Mouse (Mus musculus) ES-Bruce4 (cell line): Measurements from ENCODE around the gene Olfr723. TPM values are rescaled to one million over a fixed set of nuclear protein-coding genes. Genes with fewer than 3 reads are reported as not detected.
"Not testable (repeated sequence)": the region's sequence is repeated elsewhere in the genome, so short reads cannot be mapped to it uniquely, and the experiment has no call there.

Experiments used
- H3K27ac ChIP-seq: 2 replicates; pipeline ENCODE4 v1.5.1; 2012; ENCODE audit warnings: low read length, inconsistent platforms; ENCODE audit not compliant: insufficient read depth
- H3K27me3 ChIP-seq: 2 replicates; pipeline ENCODE4 v1.6.1; 2012; ENCODE audit warnings: mild to moderate bottlenecking, low read length, inconsistent platforms; ENCODE audit not compliant: control insufficient read depth, poor library complexity, insufficient read depth, severe bottlenecking
- H3K36me3 ChIP-seq: 2 replicates; pipeline ENCODE4 v1.6.1; 2012; ENCODE audit warnings: inconsistent platforms, mild to moderate bottlenecking, low read length, moderate library complexity; ENCODE audit not compliant: control insufficient read depth, poor library complexity, insufficient read depth, severe bottlenecking
- H3K4me1 ChIP-seq: one replicate; pipeline ENCODE4 v1.8.1; 2011; ENCODE audit warnings: low read length; ENCODE audit not compliant: control insufficient read depth, insufficient read depth
- H3K4me3 ChIP-seq: 2 replicates; pipeline ENCODE4 v1.5.1; 2011; ENCODE audit warnings: low read depth, mild to moderate bottlenecking, low read length
- H3K9ac ChIP-seq: 2 replicates; pipeline ENCODE4 v1.6.1; 2012; ENCODE audit warnings: low read depth, mild to moderate bottlenecking, inconsistent platforms; ENCODE audit not compliant: poor library complexity, severe bottlenecking
- H3K9me3 ChIP-seq: replicated peaks from 2 replicates; pipeline ENCODE4 v1.6.1; 2012; ENCODE audit warnings: mild to moderate bottlenecking, low read length, inconsistent platforms; ENCODE audit not compliant: control insufficient read depth, poor library complexity, insufficient read depth, severe bottlenecking
- CTCF ChIP-seq: IDR thresholded peaks from one replicate; pipeline ENCODE4 v1.8.1; 2011; ENCODE audit warnings: low read depth, low read length
- EP300 ChIP-seq: IDR thresholded peaks from 2 replicates; pipeline ENCODE4 v1.6.1; 2011; ENCODE audit warnings: low read depth, low read length; ENCODE audit not compliant: insufficient read depth
- POLR2A ChIP-seq: IDR thresholded peaks from one replicate; pipeline ENCODE4 v1.8.1; 2011; ENCODE audit warnings: low read length; ENCODE audit not compliant: insufficient read depth
- polyA plus RNA-seq: library from polyadenylated mRNA; stranded (reverse); fragments of >200 nt; gene quantifications from 2 replicates; pipeline ENCODE4 v1.2.4, GENCODE M21; 2011; ENCODE audit warnings: low read depth; ENCODE audit not compliant: missing spikeins, insufficient read depth, insufficient read length

Olfr723 gene
- polyA plus RNA-seq = not detected in 2 replicates

GRCm38 (mm10) chr14:49931687-49932086 lies at the start of gene Olfr723:
Gene Olfr723 (minus strand): TSS chr14:49931787.
- not testable (repeated sequence) for H3K36me3 ChIP-seq, H3K27me3 ChIP-seq, H3K27ac ChIP-seq, H3K4me3 ChIP-seq, H3K4me1 ChIP-seq, H3K9ac ChIP-seq, H3K9me3 ChIP-seq

GRCm38 (mm10) chr14:49963174-49963573 lies 31.6 kb upstream of the Olfr723 start, which contains the start of gene Olfr724:
Gene Olfr724 (minus strand): TSS chr14:49963274.
- not testable (repeated sequence) for H3K27me3 ChIP-seq, H3K9ac ChIP-seq, H3K36me3 ChIP-seq, H3K4me3 ChIP-seq, H3K9me3 ChIP-seq, H3K4me1 ChIP-seq, H3K27ac ChIP-seq

GRCm38 (mm10) chr14:49955890-49956289 lies 24.3 kb upstream of the Olfr723 start:
- Histone ChIP-seq H3K9me3 (peaks cover 7% of the 10 kb centered on the region), H3K27me3 (no peaks in the 10 kb centered on the region), H3K4me3 (no peak overlapping the region), H3K36me3 (no peaks in the 10 kb centered on the region), H3K27ac (no peak overlapping the region), H3K9ac (no peak overlapping the region), H3K4me1 (no peaks in the 10 kb centered on the region)
- TF ChIP-seq POLR2A = no peak
- TF ChIP-seq CTCF = no peak
- TF ChIP-seq EP300 = no peak

- no peaks in the 10 kb centered on the region for H3K9me3 ChIP-seq
- H3K4me3 ChIP-seq = no peak within 1 kb of the TSS
- TF ChIP-seq POLR2A (no peak), EP300 (no peak)
- H3K4me1 ChIP-seq = no peaks in the 10 kb centered on the region
- no peak within 1 kb of the TSS for H3K9ac ChIP-seq
- no peaks in the 10 kb centered on the region for H3K27me3 ChIP-seq
- H3K27ac ChIP-seq = no peak within 1 kb of the TSS
- H3K36me3 ChIP-seq = no peaks in the 10 kb centered on the region
Measured at GRCm38 (mm10) chr14:49901899-49902298, 29.7 kb downstream of the Olfr723 start, which contains the start of gene Olfr722. Gene Olfr722 (minus strand): TSS chr14:49901999.

Other genes with a start within 250 kb of the Olfr723 start
- gene Armh4, start 148.4 kb downstream of the Olfr723 start, polyA plus RNA-seq = 17.0 and 17.9 TPM in 2 replicates
- gene Olfr722, start 29.8 kb downstream of the Olfr723 start, polyA plus RNA-seq = not detected in 2 replicates
- not detected in 2 replicates for gene Olfr724, start 31.5 kb upstream of the Olfr723 start, polyA plus RNA-seq
- not detected in 2 replicates for gene Olfr725, start 108.6 kb upstream of the Olfr723 start, polyA plus RNA-seq
- not detected in 2 replicates for gene Olfr726, start 159.2 kb upstream of the Olfr723 start, polyA plus RNA-seq
- gene Olfr727, start 191.4 kb upstream of the Olfr723 start, polyA plus RNA-seq = not detected in 2 replicates
- gene Olfr728, start 210.9 kb upstream of the Olfr723 start, polyA plus RNA-seq = not detected in 2 replicates
- 0.13 TPM in 1 of 2 replicates, not detected in the other for gene Olfr729, start 221.1 kb upstream of the Olfr723 start, polyA plus RNA-seq